Mouse (Mus musculus): ENCODE data around the gene Xxylt1.
A peak's percentile ranks its signal among the peaks of the same experiment; 100 is the strongest.

DNA sequence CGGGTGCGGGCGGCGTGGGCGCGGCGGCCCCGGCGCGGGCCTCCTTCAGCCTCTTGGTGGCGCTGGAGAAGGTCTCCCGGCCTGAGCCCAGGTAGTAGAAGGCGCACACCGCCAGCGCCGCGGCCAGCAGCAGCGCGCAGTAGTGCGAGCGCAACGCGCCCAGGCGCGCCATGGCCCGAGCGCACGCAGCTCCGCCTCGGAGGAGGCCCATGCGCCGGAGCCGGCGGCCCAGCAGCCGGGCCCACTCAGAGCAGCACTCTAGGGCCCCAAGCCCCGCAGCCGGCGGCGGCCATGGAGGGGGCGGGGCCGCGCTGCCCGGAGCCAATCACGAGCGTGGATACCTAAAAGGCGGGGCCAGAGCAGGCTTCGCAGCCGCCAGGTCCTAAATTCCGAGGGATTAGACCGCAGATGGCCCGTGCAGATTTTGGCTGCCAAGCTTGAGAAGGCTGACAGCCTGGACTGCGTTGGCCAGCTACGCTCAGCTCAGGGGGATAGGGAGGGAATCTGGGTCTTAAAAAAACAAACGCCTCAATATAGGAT, at the start of gene Xxylt1:
- TF ChIP-seq CTCF (IDR thresholded peaks at IDR 0.05; ENCODE audit: extremely low read depth, insufficient read depth, low read length) (no peak), POLR2A (IDR thresholded peaks at IDR 0.05; ENCODE audit: extremely low read depth, insufficient read depth, low read length) (peak; percentile 61; the same call in 1 of the 2 replicates)
